Mouse (Mus musculus): ENCODE measurements around the gene Fam131b. TPM values are rescaled to one million over a fixed set of nuclear protein-coding genes. Genes with fewer than 3 reads are reported as not detected.

Fam131b gene
- total and polyA plus RNA-seq, 3 experiments: 0.04 to 0.09 (median 0.05) TPM

DNA sequence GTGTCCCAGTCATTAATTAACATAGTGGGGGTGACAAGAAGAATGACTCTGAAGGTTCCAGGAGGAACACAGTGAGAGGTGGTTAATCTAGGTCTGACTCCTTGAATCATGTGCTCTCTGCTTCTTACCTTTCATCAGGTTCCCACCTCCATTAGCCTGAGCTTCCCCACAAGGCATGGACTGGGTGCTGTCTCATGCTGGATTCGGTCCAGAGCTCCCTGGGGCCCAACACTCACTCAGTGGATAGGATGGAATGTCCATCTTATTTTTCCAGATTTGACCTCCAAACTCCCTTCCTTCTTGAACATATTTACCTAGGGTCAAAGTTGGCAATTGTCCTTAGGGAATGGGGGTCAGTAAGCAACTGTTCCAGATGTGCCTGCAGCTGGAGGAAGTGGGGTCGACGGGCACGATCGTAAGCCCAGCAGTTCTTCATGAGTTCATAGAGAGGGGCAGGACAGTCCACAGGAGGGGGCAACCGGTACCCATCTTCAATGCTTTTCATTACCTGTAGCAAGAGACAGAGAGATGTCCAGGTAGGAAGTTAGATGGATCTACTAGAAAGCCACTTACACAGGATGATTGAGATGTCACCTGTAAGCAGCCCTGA lies 35.9 kb upstream of the Fam131b start:
- H3K36me3 ChIP-seq (replicated peaks in 1 of 2; ENCODE audit: control insufficient read depth in 1 of 2, insufficient read depth in 1 of 2, low read length in 1 of 2): peaks cover 6 to 37% of the 10 kb centered on the region in 2 experiments
- TF ChIP-seq ZNF384 (IDR thresholded peaks at IDR 0.05; ENCODE audit: low read depth, low read length) (no peak), RCOR1 (conservative IDR thresholded peaks at IDR 0.05; ENCODE audit: low read depth, low read length) (no peak)

DNA sequence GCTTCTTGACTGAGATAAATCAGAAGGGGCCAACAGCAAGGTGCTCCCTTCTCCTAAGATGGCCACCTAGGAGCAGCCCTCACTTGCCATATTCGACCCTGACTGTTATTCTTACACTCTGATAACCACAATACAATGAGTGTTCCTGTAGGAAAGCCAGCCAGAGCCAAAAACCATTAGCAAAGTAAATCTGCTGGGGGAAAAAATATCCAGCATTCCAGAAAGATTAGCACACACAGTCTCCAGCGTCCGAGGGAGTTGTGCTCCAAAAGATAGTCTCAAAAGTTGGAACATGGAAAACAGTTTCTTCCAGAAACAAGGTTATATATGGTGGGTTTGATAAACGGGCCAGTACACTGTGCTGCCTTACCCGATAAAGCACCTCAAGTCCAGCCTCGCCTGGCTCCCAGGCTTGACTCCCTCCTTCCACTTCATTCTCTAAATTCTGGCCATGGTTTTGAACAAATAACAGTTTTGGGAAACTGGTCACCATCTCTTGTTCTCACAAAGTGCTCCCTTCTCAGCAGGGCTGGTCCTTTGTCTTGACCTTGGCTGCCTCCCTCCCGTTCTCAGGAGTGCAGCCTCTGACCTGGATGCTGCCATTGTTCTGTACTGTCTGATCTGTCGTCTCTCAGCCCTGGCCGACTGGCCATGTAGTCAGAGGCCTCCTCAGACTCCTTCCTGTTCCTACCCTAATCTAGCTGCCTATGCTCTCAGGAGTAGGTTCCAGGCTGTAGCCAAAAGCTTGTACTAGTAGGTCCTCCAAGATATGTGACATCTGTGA lies 35.1 kb upstream of the Fam131b start:
- Histone ChIP-seq H3K9ac (ENCODE audit: insufficient read depth, low read depth) (no peak overlapping the region), H3K4me3 (replicated peaks in 1 of 3; ENCODE audit: low read depth in 2 of 3, low read length in 2 of 3, poor library complexity in 1 of 3) (no peak overlapping the region), H3K79me2 (replicated peaks; ENCODE audit: control insufficient read depth, extremely low read depth, insufficient read depth, poor library complexity, severe bottlenecking) (no peaks in the 10 kb centered on the region), H3K27me3 (replicated peaks) (no peaks in the 10 kb centered on the region), H3K4me1 (ENCODE audit: control insufficient read depth in 1 of 2, insufficient read depth in 2 of 2) (no peaks in the 10 kb centered on the region), H3K9me3 (replicated peaks; ENCODE audit: low read length) (no peaks in the 10 kb centered on the region), H3K27ac (ENCODE audit: insufficient read depth, low read depth) (no peak overlapping the region), H3K36me3 (replicated peaks in 1 of 2; ENCODE audit: control insufficient read depth in 1 of 2, insufficient read depth in 1 of 2, low read length in 1 of 2) (peaks cover 6 to 39% of the 10 kb centered on the region in 2 experiments), H3K4me2 (ENCODE audit: insufficient read depth, low read depth, poor library complexity, severe bottlenecking) (no peak overlapping the region)
- dilution Hi-C loops (cut with MboI; ENCODE audit: extremely low pct_ligation_motif_present, extremely low pct_unique_long_range_greater_than_20kb, low sequenced_read_pairs) (no loop called here), in situ Hi-C loops (cut with MboI; ENCODE audit: low pct_ligation_motif_present, low pct_unique_long_range_greater_than_20kb, low sequenced_read_pairs) (no loop called here)
- no peak for TF ChIP-seq SMC3 (IDR thresholded peaks at IDR 0.05; ENCODE audit: low read depth, low read length)
- no peak for DNase-seq (ENCODE audit: extremely low read depth)

More for the DNA sequence above, 35.9 kb upstream of the Fam131b start:
- Histone ChIP-seq H3K27me3 (replicated peaks) (no peaks in the 10 kb centered on the region), H3K79me2 (replicated peaks; ENCODE audit: control insufficient read depth, extremely low read depth, insufficient read depth, poor library complexity, severe bottlenecking) (no peaks in the 10 kb centered on the region), H3K4me2 (ENCODE audit: insufficient read depth, low read depth, poor library complexity, severe bottlenecking) (no peak overlapping the region), H3K9me3 (replicated peaks; ENCODE audit: low read length) (no peaks in the 10 kb centered on the region), H3K9ac (ENCODE audit: insufficient read depth, low read depth) (no peak overlapping the region), H3K4me1 (ENCODE audit: control insufficient read depth in 1 of 2, insufficient read depth in 2 of 2) (no peaks in the 10 kb centered on the region), H3K27ac (ENCODE audit: insufficient read depth, low read depth) (no peak overlapping the region), H3K4me3 (replicated peaks in 1 of 3; ENCODE audit: low read depth in 2 of 3, low read length in 2 of 3, poor library complexity in 1 of 3) (no peak overlapping the region)
- in situ Hi-C loops (cut with MboI; ENCODE audit: low pct_ligation_motif_present, low pct_unique_long_range_greater_than_20kb, low sequenced_read_pairs) (no loop called here), dilution Hi-C loops (cut with MboI; ENCODE audit: extremely low pct_ligation_motif_present, extremely low pct_unique_long_range_greater_than_20kb, low sequenced_read_pairs) (no loop called here)
- DNase-seq (ENCODE audit: extremely low read depth): no peak

DNA sequence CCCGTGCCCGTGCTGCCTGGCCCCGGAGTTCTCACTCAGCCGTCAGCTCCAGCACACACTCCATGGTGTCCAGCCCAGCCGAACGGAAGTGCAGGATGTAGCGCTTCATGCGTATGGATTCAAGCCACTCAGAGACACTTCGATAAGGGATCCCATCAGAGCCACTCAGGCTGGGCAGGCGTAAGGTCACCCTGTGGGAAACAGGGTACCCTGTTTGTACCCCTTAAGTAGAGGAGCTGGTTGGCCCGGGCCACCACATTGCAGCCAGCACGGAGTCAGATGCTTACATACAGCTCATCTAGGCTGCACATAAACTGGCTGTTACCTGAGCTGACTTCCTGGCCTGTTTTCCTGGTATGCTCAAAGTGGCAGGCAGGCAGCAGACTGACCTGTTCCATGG lies 34.5 kb upstream of the Fam131b start:
- dilution Hi-C loops (cut with MboI; ENCODE audit: extremely low pct_ligation_motif_present, extremely low pct_unique_long_range_greater_than_20kb, low sequenced_read_pairs): no loop called here
- Histone ChIP-seq H3K4me2 (ENCODE audit: insufficient read depth, low read depth, poor library complexity, severe bottlenecking) (no peak overlapping the region), H3K79me2 (replicated peaks; ENCODE audit: control insufficient read depth, extremely low read depth, insufficient read depth, poor library complexity, severe bottlenecking) (no peaks in the 10 kb centered on the region), H3K27me3 (replicated peaks) (no peaks in the 10 kb centered on the region), H3K4me1 (ENCODE audit: control insufficient read depth in 1 of 2, insufficient read depth in 2 of 2) (no peaks in the 10 kb centered on the region), H3K9me3 (replicated peaks; ENCODE audit: low read length) (no peaks in the 10 kb centered on the region), H3K4me3 (replicated peaks in 1 of 3; ENCODE audit: low read depth in 2 of 3, low read length in 2 of 3, poor library complexity in 1 of 3) (no peak overlapping the region), H3K27ac (ENCODE audit: insufficient read depth, low read depth) (no peak overlapping the region), H3K9ac (ENCODE audit: insufficient read depth, low read depth) (no peak overlapping the region), H3K36me3 (replicated peaks in 1 of 2; ENCODE audit: control insufficient read depth in 1 of 2, insufficient read depth in 1 of 2, low read length in 1 of 2) (peaks cover 6 to 44% of the 10 kb centered on the region in 2 experiments)
- TF ChIP-seq TCF12 (IDR thresholded peaks at IDR 0.05; ENCODE audit: low read depth, low read length): no peak
- no peak for TF ChIP-seq UBTF (IDR thresholded peaks at IDR 0.05; ENCODE audit: low read depth, low read length)
- TF ChIP-seq RAD21 (IDR thresholded peaks at IDR 0.05; ENCODE audit: low read depth, low read length): no peak
- TF ChIP-seq JUND (conservative IDR thresholded peaks at IDR 0.05; ENCODE audit: low read depth, low read length): no peak
- in situ Hi-C loops (cut with MboI; ENCODE audit: low pct_ligation_motif_present, low pct_unique_long_range_greater_than_20kb, low sequenced_read_pairs): no loop called here
- DNase-seq (ENCODE audit: extremely low read depth): no peak
